Mouse (Mus musculus) gastrocnemius, postnatal 14 days (tissue): ENCODE measurements around the gene Scaper. TPM values are rescaled to one million over a fixed set of nuclear protein-coding genes. Genes with fewer than 3 reads are reported as not detected.

ENCODE experiments used
- DNase-seq: peaks from one replicate; pipeline ENCODE4 v3.0.0; 2021; ENCODE audit warnings: mixed read lengths
- intact Hi-C: fragments of 180-260 bp; cut with DNase I; formaldehyde crosslinking; loops from one replicate; pipeline ENCODE4 v1.15.1; 2025; ENCODE audit warnings: low total_unique reads
- total RNA-seq, 2 experiments: library from RNA; stranded (reverse); gene quantifications; 2 replicates each; pipeline ENCODE4 v1.2.3; 2021

Scaper gene
- total RNA-seq, 2 experiments from 2014 or later = 6.6 to 6.9 TPM

GRCm38 (mm10) chr9:55542366-55543325 lies 395.3 kb downstream of the Scaper start:
- DNase-seq = no peak
- intact Hi-C loops = no loop called here

- intact Hi-C loops = no loop called here
- no peak for DNase-seq
Measured at GRCm38 (mm10) chr9:55541681-55542365, 396.1 kb downstream of the Scaper start.

GRCm38 (mm10) chr9:55540888-55541287 lies 397.0 kb downstream of the Scaper start:
- intact Hi-C loops = no loop called here
- DNase-seq = peak; percentile 41

- intact Hi-C loops = no loop called here
- no peak for DNase-seq
Measured at GRCm38 (mm10) chr9:55540391-55540770, 397.5 kb downstream of the Scaper start.

GRCm38 (mm10) chr9:55539661-55540390 lies 398.1 kb downstream of the Scaper start:
- intact Hi-C loops = loop anchor here (10.0 kb wide), 2 partner anchors 75 to 385 kb away; no protein-coding TSS in a partner anchor

GRCm38 (mm10) chr9:55539006-55539405 lies 398.9 kb downstream of the Scaper start:
- DNase-seq = no peak
- intact Hi-C loops = loop anchor here (10.0 kb wide), 2 partner anchors 74 to 386 kb away; no protein-coding TSS in a partner anchor

More at GRCm38 (mm10) chr9:55539661-55540390, 398.1 kb downstream of the Scaper start:
- no peak for DNase-seq

GRCm38 (mm10) chr9:55538377-55538776 lies 399.5 kb downstream of the Scaper start, which contains the start of gene Isl2:
TSS of gene Isl2 (plus strand) at chr9:55538672.
- intact Hi-C loops = loop anchor here (10.0 kb wide), 2 partner anchors 74 to 386 kb away; no protein-coding TSS in a partner anchor
- no peak for DNase-seq

- intact Hi-C loops = loop anchor here (10.0 kb wide), 2 partner anchors 71 to 389 kb away; no protein-coding TSS in a partner anchor
Measured at GRCm38 (mm10) chr9:55535907-55536306, 402.0 kb downstream of the Scaper start.

GRCm38 (mm10) chr9:55525716-55526115 lies 412.2 kb downstream of the Scaper start:
- intact Hi-C loops = no loop called here
- DNase-seq = no peak

More at GRCm38 (mm10) chr9:55535907-55536306, 402.0 kb downstream of the Scaper start:
- DNase-seq = peak; percentile 63

- intact Hi-C loops = no loop called here
Measured at GRCm38 (mm10) chr9:55512027-55512543, 425.8 kb downstream of the Scaper start, which contains the start of gene Etfa. TSS of gene Etfa (minus strand) at chr9:55512243.

GRCm38 (mm10) chr9:55511521-55511993 lies 426.4 kb downstream of the Scaper start:
- intact Hi-C loops = no loop called here
- peak; percentile 66 for DNase-seq

More at GRCm38 (mm10) chr9:55512027-55512543, 425.8 kb downstream of the Scaper start, which contains the start of gene Etfa:
- DNase-seq = peak; percentile 95

- intact Hi-C loops = no loop called here
- no peak for DNase-seq
Measured at GRCm38 (mm10) chr9:55510651-55511235, 427.2 kb downstream of the Scaper start.

GRCm38 (mm10) chr9:55509731-55510130 lies 428.2 kb downstream of the Scaper start:
- DNase-seq = no peak
- intact Hi-C loops = no loop called here

GRCm38 (mm10) chr9:55508701-55509100 lies 429.2 kb downstream of the Scaper start:
- intact Hi-C loops = no loop called here
- DNase-seq = no peak

GRCm38 (mm10) chr9:55507922-55508321 lies 430.0 kb downstream of the Scaper start:
- peak; percentile 24 for DNase-seq
- intact Hi-C loops = no loop called here
